Mouse (Mus musculus): ENCODE data around the gene Smg6. TPM values are rescaled to one million over a fixed set of nuclear protein-coding genes. Genes with fewer than 3 reads are reported as not detected.

Smg6 gene
- total RNA-seq, 2 experiments from 2014 or later = 27.2 to 31.2 TPM

DNA sequence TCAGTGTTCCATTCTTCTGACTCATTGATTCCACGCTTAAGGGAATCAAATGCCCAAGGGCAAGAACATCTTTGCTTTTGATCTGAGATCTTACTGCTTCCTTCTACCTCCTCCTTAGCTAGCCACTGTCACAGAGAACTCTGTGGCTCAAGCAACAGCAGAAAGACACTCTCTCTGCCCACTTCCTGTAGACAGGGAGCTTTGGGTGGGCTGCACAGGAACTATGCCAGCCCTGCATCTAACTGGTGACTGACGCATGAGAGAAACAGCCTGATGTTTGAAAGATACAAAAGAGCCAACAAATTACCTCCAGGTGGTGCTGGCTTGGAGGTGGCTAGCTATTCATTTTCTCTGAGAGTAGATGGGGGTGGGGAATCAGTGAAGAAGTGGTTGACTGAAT is 107.3 kb downstream of the Smg6 start:
- intact Hi-C loops (cut with DNase I) = no loop called here
- DNase-seq (ENCODE audit: low spot score in 2 of 2) = no peak

DNA sequence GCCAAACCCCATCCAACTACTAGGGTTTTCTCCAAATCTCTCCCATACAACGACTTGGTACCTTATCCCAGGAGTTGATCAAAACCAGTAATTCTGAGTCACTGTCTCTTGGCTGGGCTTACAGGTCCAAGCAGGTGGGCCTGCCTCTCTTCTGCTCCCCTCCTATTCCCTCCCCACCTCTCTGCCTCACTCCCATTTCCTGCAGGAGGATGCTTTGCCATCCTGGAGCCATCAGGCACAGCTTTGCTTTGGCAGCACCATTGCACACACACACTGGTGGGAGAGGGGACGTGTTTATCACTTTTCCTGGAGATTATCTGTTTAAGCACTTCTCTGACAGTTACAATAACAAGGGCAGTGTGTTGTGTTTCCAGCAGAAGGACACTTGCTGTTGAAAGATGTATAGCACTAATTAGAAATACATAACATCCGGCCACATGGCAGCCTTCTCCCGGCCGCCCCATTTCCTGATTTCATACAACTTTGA is 108.0 kb downstream of the Smg6 start:
- intact Hi-C loops (cut with DNase I) = no loop called here
- no peak for DNase-seq (ENCODE audit: low spot score in 2 of 2)

DNA sequence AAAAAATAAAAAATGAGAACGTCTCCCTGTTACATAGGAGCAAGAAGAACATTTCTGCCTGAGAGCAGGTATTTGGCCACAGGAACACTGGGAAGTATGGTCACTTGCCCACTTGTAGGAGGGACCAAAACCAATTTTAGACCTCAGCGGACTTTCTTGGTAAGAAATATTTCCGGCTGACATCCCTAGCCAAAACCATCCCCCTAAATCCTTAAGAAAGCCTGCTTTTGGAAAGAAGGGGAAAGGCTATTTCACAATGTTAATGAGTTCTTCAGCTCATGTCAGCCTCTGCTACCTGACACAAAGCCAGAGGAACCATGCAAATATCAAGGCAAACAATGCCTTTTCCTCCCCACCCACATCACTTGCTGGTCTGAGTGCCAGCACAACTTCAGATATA is 108.5 kb downstream of the Smg6 start:
- no peak for DNase-seq (ENCODE audit: low spot score in 2 of 2)
- intact Hi-C loops (cut with DNase I) = no loop called here

DNA sequence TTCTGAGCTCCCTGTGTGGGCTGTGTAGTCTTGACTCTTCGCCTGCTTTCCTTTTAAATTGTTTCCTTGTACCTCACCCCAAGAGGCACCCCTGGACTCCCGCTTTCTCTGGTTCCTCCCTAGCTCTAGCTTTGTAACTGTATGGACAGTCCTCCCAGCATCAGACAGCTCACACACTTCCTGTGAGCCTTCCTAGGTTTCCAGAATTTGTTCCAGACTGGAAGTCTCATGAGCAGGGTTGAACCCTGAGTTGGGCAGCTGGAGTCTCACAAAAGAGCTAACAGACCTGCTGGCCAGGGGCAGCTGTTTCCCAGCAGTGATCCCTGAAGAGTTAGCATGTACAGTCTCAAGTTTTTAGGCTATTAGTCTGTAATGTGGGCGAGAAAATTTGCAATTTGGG is 118.7 kb downstream of the Smg6 start:
- no peak for DNase-seq (ENCODE audit: low spot score in 2 of 2)
- intact Hi-C loops (cut with DNase I) = no loop called here

DNA sequence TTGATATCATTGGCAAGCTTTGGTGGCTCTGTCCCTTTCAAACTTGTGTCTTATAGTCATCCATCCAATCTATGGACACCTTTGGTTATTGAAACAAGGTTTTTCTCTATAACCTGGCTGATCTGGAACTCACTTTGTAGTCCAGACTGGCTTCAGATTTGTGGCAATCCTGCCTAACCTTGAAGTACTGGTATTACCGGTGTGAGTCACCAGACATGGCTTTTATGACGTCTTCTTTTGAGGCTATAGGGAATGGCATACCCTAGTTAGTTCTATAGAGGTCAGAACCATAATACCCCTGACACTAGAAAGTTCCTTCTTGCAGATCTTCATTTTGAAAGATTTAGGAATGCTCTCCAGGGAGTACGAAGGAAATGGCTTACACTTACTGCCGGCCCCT is 120.2 kb downstream of the Smg6 start:
- intact Hi-C loops (cut with DNase I) = no loop called here
- no peak for DNase-seq (ENCODE audit: low spot score in 2 of 2)

DNA sequence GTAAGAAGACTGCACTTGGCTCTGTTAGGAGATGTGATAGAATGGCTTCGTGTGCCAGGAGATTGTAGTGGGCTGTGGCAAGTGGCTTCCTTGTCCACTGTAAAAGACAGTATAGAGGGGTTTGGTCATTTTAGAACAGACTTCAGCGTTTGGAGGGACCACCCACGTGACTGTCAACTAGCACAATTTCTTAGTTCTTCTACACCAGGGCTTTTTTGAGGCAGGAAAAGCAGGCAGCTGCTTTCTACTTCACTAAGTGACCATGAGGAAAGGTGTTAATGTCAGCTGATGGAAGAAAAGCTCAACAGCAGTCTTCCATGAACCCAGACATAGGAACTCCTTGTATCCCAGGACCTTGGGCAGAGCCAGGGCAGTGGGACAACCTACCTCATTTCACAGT is 121.0 kb downstream of the Smg6 start:
- intact Hi-C loops (cut with DNase I) = no loop called here
- no peak for DNase-seq (ENCODE audit: low spot score in 2 of 2)

DNA sequence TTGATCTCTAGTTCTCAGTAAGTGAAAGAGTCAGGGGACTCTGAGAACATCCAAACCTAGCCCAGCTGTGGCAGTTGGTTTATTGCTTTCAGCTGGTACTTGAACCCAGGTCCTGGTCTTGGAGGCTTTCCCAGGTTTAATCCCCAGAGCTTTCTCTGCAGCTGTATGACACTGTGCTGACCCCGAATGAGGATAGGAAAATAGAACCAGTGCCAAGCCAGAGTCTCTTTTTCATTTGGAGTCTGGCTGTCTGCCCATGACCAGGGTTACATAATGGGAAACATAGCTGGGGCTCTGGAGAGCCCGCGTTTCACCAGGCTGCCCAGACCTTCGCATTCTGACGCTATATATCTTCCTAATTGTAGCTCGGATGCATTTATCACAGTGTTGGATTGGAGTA is 121.4 kb downstream of the Smg6 start:
- intact Hi-C loops (cut with DNase I) = no loop called here
- DNase-seq (ENCODE audit: low spot score in 2 of 2) = peak in 1 of 2 experiments; percentile 57

DNA sequence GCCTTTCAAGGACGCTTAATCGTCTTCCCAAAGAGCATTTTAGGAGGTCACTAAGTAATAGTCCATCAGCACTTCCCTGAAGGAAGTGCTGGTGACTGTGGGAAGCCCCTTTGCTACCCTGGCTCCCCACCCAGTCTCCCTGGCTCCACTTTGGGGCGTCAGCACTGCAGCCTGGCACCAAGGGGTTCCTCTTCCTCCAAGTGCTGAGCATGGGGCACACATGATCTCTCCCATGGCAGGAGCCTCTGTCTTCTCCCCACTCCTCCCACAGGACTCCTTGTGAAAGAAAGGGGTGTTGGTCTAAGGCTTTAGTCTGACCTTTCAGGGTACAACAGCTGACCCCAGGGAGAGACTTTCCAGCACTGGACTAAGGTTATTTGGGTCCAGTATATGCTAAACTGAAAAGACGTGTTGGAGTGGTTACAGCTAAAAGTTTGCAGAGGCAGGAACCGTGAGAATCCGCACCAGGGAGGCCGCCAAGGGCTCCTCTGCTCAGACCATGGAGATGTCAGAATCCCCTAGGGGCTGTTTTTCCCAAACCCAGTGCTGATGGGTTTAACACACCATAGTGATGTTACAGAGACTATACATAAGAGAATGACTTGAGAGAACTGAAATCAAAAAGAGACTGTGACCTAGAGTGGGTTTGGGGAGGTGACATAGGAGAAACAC is 122.2 kb downstream of the Smg6 start:
- intact Hi-C loops (cut with DNase I) = no loop called here

DNA sequence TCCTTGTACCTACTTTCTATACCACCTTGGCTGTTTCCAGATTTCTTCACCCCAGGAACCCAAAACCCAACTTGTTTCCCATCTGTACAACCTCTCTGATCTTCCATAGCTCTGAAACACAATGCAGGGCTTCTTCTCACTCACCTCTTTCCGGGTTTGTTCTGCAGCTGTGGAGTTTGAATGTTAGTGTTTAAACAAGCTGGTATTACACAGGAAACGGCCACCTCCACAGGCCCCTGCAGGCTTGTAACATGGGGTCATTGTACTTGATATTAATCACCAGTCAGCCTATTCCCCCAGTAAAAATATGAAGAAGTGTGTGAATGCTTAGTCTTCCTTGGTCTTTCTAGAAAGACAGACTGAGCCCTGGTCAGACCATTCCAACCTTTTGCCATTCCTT is 123.5 kb downstream of the Smg6 start:
- intact Hi-C loops (cut with DNase I) = no loop called here
- no peak for DNase-seq (ENCODE audit: low spot score in 2 of 2)

More for the DNA sequence above, 122.2 kb downstream of the Smg6 start:
- no peak for DNase-seq (ENCODE audit: low spot score in 2 of 2)

DNA sequence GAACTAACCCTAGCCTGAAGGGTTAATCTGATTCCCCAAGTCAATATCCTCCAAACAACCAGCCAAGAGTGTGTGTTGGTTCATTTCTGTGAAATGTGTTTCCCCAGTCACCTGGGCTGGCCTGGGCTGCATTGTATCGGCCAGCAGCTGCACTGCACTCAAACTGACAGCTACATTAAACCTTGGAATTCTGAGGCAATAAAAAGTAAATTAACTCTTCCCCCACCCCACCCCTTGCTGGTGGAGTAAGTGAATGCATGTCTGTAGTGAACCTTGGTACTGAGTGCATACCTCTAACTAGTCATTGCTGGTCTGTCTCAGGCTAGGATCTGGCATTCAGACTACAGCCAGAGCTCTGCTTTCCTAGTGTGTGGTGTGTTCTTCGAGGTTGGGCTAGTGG is 124.2 kb downstream of the Smg6 start:
- intact Hi-C loops (cut with DNase I) = no loop called here

DNA sequence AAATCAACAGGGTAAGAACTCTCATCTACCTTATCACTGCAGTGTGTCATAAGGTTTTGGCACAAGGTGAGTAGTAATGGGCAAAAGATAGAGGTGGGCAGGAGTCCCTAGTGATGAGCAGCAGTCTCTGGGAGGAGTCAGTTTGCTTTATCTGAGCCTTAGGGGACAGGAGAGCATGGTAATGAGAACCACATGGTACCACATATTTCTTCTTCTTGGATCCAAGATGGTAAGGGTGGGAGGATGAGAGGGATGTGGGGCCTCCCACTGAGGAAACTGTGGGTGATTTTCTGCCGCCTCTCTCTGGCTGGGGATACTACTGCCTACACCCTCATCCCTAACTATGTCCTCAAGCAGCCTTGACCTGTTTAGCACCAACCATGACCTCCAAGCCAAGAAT is 125.6 kb downstream of the Smg6 start:
- intact Hi-C loops (cut with DNase I) = no loop called here
- DNase-seq (ENCODE audit: low spot score in 2 of 2) = no peak

More for the DNA sequence above, 124.2 kb downstream of the Smg6 start:
- no peak for DNase-seq (ENCODE audit: low spot score in 2 of 2)

DNA sequence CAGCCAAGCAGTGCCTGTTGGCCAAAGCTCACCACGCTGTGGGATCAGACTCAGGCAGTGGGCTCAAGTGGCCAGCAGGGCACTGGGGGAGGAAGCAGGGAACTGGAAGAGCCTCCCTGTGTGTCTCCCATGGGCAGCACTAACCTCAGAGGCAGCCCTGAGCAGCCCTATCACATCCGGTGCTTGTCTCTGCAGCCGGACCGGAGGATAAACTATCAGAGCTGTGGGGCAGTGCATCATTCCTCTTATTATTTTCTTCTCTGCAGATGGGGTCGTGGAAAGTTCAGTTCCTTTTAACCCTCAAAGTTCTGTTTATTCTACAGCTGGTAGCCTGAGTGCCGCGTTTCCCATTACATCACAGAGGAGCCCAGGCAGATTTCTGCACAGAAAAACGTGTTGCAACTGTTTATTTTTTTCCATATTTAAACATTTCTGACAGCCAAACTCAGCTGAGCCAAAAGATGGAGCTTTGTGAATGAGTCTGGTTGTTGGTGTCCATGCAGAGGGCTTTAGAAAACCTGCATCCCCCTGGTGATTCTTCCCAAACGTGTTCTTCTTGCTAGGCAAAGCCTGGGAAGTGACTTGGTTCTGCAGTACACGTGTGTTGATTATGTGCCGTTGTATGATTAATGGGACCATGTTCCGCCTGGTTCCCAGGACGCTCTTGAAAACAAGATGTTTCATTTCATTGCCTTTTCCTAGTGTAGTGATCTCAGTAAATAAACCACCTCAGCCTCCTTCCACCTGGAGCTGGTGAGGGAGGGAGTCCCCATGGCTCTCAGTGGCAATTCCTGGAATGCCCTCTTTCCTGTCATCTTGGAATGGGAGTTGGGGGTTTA is 126.3 kb downstream of the Smg6 start:
- intact Hi-C loops (cut with DNase I) = no loop called here
- no peak for DNase-seq (ENCODE audit: low spot score in 2 of 2)

DNA sequence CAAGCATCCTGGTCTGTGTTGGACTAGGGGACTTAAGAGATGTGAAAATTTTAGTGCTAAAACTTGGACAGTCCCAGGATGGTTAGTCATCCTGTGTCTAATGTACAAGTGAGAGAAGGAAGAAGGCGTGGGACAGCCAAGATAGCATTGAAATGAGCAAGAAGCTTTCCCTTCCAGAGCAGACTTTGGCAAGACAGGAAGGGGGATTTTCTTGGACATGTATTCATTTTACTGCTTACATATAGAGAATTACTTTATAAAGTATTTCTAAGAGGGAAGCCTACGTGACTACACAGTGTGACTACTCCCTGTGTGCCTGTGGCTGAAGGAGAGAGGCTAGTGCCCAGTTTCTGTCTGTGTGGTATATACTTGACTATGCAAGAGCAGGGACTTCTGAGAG is 127.4 kb downstream of the Smg6 start:
- DNase-seq (ENCODE audit: low spot score in 2 of 2) = no peak
- intact Hi-C loops (cut with DNase I) = no loop called here

DNA sequence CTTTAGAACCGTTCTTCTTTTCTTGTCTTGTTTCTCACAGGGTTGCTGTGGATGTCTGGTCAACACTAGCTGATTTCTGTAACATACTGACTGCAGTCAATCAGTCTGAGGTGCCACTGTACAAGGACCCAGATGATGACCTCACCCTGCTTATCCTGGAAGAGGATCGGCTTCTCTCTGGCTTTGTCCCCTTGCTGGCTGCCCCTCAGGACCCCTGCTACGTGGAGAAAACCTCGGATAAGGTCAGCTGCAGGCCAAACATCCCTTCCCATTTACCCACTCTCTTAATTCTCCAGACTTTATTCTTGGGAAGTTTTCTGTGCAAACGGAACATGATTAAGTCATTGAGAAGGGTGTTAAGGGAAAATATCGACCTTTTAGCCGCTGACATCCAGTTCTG is 128.1 kb downstream of the Smg6 start:
- DNase-seq (ENCODE audit: low spot score in 2 of 2) = no peak

DNA sequence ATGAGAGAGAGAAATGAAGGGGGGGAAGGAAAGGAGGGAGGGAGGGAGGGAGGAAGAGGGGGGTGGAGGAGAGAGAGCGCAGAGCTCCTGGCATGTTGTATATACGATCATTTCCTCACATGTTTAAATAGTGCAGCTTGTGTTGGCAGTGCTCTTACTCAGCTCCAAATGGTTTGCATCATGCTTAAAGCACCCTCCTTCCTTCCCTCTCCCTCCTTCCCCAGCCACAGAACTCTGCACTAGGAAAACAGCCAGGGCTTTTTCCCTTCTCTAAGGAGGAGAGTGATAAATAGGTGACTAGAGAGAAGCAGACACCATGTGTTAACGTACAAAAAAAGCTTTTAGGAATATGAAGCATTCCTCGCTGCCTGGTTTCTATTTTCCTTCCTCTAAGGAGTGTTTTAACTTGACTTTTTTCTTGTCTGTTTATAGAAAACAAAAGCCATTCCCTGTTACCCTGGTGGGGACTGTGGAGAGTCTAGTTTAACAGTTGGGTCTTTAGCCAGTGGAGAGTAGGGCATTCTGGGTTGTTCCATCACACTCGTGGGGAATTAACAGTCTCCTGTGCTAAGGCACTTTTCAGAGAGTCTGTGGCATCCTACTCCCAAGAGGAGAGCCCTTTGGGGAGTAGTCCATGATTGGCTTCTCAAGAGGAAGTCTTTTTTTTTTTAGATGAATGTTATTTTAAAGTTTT is 128.7 kb downstream of the Smg6 start:
- no peak for DNase-seq (ENCODE audit: low spot score in 2 of 2)
- intact Hi-C loops (cut with DNase I) = no loop called here

More for the DNA sequence above, 128.1 kb downstream of the Smg6 start:
- intact Hi-C loops (cut with DNase I) = no loop called here

DNA sequence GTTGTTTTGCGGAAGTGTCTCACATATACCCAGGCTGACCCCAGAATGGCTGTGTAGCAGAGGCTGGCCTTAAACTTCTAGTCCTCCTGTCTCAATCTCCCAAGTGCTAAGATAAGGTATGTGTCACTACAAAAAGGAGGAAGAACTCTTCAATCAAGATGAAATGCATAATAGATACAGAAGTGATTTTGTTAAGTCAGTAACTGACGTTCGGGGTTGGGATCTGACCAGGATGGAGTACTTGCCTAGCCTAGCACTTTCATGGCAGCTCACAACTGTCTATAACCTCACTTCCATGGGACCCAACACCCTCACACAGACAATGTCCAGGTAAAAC is 129.2 kb downstream of the Smg6 start:
- intact Hi-C loops (cut with DNase I) = no loop called here
- no peak for DNase-seq (ENCODE audit: low spot score in 2 of 2)

DNA sequence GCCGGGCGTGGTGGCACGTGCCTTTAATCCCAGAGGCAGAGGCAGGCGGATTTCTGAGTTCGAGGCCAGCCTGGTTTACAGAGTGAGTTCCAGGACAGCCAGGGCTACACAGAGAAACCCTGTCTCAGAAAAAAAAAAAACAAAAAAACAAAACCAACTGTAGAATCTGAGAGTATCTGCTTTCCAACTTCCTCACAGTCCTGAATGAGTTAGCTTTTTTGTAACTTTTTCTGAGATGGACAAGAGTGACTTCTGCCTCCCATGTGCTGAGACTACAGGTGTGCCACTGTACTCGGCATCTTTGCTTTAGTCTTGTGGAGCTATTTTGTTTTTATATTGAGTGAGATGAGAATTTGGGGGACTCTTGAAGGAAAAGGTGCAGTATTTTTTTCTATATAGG is 137.0 kb downstream of the Smg6 start:
- intact Hi-C loops (cut with DNase I) = no loop called here
- DNase-seq (ENCODE audit: low spot score in 2 of 2) = no peak

DNA sequence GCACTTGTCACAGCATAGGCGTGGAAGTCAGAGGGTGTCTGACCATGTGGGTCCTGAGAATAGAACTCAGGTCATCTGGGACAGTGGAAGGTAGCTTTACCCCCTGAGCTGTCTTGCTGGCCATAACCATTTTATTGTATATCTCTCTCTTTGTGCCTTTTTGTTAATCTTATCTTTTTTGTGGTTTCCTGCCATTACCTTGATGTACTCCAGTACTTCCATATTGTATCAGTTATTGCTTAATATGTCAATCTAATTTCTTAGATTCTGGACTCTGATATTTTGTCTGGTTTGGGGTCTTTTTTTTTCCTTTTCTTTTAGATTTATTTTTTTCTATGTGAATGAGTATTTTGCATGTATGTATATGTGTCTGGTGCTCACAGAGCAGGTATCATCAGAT is 138.6 kb downstream of the Smg6 start:
- intact Hi-C loops (cut with DNase I) = no loop called here
- DNase-seq (ENCODE audit: low spot score in 2 of 2) = no peak

DNA sequence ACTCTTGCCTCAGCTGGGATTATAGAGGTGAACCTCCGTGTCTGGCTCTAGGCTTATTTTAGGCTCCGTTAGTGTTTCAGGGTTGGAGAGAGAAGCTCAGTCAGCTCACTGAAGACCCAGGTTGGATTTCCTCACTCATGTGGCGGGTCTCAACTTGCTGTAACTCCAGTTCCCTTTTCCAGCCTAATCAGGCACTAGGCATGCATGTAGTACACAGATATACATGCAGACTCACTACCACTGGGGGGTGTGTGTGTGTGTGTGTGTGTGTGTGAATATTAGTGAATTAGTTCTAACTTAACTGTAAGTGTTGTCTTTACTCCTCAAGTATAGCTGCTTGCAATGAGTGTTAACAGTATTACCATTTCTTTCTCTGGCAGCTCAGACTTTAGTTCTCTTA is 145.7 kb downstream of the Smg6 start:
- intact Hi-C loops (cut with DNase I) = no loop called here
- DNase-seq (ENCODE audit: low spot score in 2 of 2) = no peak

DNA sequence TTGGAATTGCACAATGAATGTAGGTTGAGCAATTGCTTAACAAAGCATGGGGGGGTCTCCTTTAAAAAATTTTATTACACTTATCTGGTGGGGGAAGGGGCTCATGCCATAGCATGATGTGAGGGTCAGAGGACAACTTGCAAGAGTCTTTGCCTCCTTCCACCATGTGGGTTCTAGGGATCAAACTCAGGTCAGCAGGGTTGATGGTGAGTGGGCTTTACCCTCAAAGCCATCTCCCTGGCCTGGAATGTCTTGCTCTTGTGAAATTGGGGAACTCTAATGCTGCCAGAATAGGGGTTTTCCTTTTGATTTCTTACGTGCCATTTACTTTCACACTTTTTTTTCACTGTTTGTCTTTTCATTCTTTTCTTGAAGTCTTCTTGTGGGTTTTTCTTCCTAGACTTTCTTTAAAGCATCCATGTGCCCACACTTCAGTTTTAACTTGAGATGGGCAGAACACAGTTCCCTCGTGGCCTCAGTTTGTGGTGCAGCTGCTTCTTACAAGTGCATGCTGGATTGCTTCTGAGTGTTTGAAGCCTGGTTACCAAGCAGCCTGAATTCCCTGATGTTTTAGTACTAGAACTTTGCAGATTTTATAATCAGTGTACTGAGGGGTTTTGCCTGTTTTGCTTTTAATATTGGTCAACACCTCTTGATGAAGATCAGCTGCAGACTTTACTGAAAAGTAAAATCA is 147.5 kb downstream of the Smg6 start:
- no peak for DNase-seq (ENCODE audit: low spot score in 2 of 2)
- intact Hi-C loops (cut with DNase I) = no loop called here

All from left cerebral cortex, postnatal 36 days (tissue).